Mouse (Mus musculus) midbrain, embryonic 14.5 days (tissue): ENCODE results near the gene Dmrt2. TPM values are rescaled to one million over a fixed set of nuclear protein-coding genes. Genes with fewer than 3 reads are reported as not detected.
A peak's percentile ranks its signal among the peaks of the same experiment; 100 is the strongest.

Source experiments
- ATAC-seq: fragments of 200-750 bp; cut with Nextera tagmentation; 2 replicates; pipeline ENCODE4 v1.8.0; 2017; ENCODE audit warnings: moderate number of reproducible peaks, moderate library complexity; ENCODE audit not compliant: low FRiP score, low TSS enrichment
- DNase-seq: peaks from one replicate; pipeline ENCODE4 v3.0.0-alpha.2; 2015
- H3K27ac ChIP-seq: fragments of 300-500 bp; sonication (generic); replicated peaks from 2 replicates; pipeline ENCODE4 v1.5.1; 2014; ENCODE audit warnings: mild to moderate bottlenecking, low read depth, low read length, moderate library complexity
- H3K27me3 ChIP-seq: fragments of 300-500 bp; sonication (generic); 2 replicates; pipeline ENCODE4 v1.6.1; 2014; ENCODE audit warnings: low read length, control low read depth, mixed read lengths; ENCODE audit not compliant: control insufficient read depth, insufficient read depth
- H3K36me3 ChIP-seq: fragments of 300-500 bp; sonication (generic); 2 replicates; pipeline ENCODE4 v1.6.1; 2014; ENCODE audit warnings: low read length, control low read depth; ENCODE audit not compliant: control insufficient read depth, insufficient read depth
- H3K4me1 ChIP-seq: fragments of 300-500 bp; sonication (generic); 2 replicates; pipeline ENCODE4 v1.6.1; 2014; ENCODE audit warnings: mild to moderate bottlenecking, antibody characterized with exemption, low read length, control low read depth; ENCODE audit not compliant: control insufficient read depth, insufficient read depth
- H3K4me2 ChIP-seq: fragments of 300-500 bp; sonication (generic); 2 replicates; pipeline ENCODE4 v1.6.1; 2014; ENCODE audit warnings: mild to moderate bottlenecking, low read length, moderate library complexity
- H3K4me3 ChIP-seq: fragments of 300-500 bp; sonication (generic); replicated peaks from 2 replicates; pipeline ENCODE4 v1.5.1; 2014; ENCODE audit warnings: low read depth, low read length
- H3K9ac ChIP-seq: fragments of 300-500 bp; sonication (generic); replicated peaks from 2 replicates; pipeline ENCODE4 v1.6.1; 2014; ENCODE audit warnings: mild to moderate bottlenecking, low read length, moderate library complexity
- H3K9me3 ChIP-seq: fragments of 300-500 bp; sonication (generic); 2 replicates; pipeline ENCODE4 v1.6.1; 2016; ENCODE audit warnings: low read length, control low read depth, mixed read lengths; ENCODE audit not compliant: control insufficient read depth
- WGBS: fragments of 180-500 bp; shearing (Covaris S2); extraction: QIAGEN DNeasy Blood & Tissue Kit; methylation state at CpG from one replicate; pipeline ENCODE4 v1.1.7; 2014; 5-methylcytosine and 5-hydroxymethylcytosine counted together
- polyA plus RNA-seq: library from polyadenylated mRNA; unstranded; fragments of >200 nt; fragmentation: Nextera tagmentation; extraction: Ambion mirVana; gene quantifications from 2 replicates; pipeline ENCODE4 v1.2.1, GENCODE M21; 2014

The Dmrt2 gene
- 0.09 TPM in 1 of 2 replicates, not detected in the other for polyA plus RNA-seq

- DNase-seq (peak; percentile 88), ATAC-seq (peak; percentile 95)
- Histone ChIP-seq H3K27me3 (peaks cover 99% of the 10 kb centered on the region), H3K27ac (no peak within 1 kb of the TSS), H3K4me2 (peak within 1 kb of the TSS; percentile 64), H3K9ac (no peak within 1 kb of the TSS), H3K9me3 (no peaks in the 10 kb centered on the region), H3K4me3 (peak within 1 kb of the TSS; percentile 33), H3K36me3 (no peaks in the 10 kb centered on the region), H3K4me1 (peaks cover 18% of the 10 kb centered on the region)
- WGBS, result under 1% methylated on average over 44 of the region's 44 CpGs
These were observed at the start of gene Dmrt2 for GRCm38 (mm10) chr19:25672101-25672950. Dmrt2 (plus strand) TSS chr19:25672411.

- no peak; the same call in 1 of the 2 replicates for ATAC-seq
- no peak overlapping the region for H3K4me2 ChIP-seq
- H3K4me3 ChIP-seq, result no peak overlapping the region
- H3K9ac ChIP-seq, result no peak overlapping the region
- no peaks in the 10 kb centered on the region for H3K9me3 ChIP-seq
- H3K4me1 ChIP-seq, result no peaks in the 10 kb centered on the region
- H3K27me3 ChIP-seq, result peaks cover 38% of the 10 kb centered on the region
- H3K27ac ChIP-seq, result no peak overlapping the region
- H3K36me3 ChIP-seq, result no peaks in the 10 kb centered on the region
- peak; percentile 85 for DNase-seq
- 9% methylated on average over 9 of the region's 9 CpGs for WGBS
These were observed 43.7 kb upstream of the Dmrt2 start for GRCm38 (mm10) chr19:25628490-25628889.

- H3K4me2 ChIP-seq, result peak overlapping the region; percentile 54
- no peaks in the 10 kb centered on the region for H3K27me3 ChIP-seq
- H3K9ac ChIP-seq, result no peak overlapping the region
- H3K27ac ChIP-seq, result no peak overlapping the region
- DNase-seq (no peak), ATAC-seq (no peak)
- no peaks in the 10 kb centered on the region for H3K9me3 ChIP-seq
- no peak overlapping the region; the same call in 1 of the 2 replicates for H3K4me3 ChIP-seq
- H3K36me3 ChIP-seq, result no peaks in the 10 kb centered on the region
- WGBS, result 92% methylated on average over 5 of the region's 5 CpGs
- no peaks in the 10 kb centered on the region for H3K4me1 ChIP-seq
These were observed 37.1 kb upstream of the Dmrt2 start for GRCm38 (mm10) chr19:25635119-25635518.

DNA sequence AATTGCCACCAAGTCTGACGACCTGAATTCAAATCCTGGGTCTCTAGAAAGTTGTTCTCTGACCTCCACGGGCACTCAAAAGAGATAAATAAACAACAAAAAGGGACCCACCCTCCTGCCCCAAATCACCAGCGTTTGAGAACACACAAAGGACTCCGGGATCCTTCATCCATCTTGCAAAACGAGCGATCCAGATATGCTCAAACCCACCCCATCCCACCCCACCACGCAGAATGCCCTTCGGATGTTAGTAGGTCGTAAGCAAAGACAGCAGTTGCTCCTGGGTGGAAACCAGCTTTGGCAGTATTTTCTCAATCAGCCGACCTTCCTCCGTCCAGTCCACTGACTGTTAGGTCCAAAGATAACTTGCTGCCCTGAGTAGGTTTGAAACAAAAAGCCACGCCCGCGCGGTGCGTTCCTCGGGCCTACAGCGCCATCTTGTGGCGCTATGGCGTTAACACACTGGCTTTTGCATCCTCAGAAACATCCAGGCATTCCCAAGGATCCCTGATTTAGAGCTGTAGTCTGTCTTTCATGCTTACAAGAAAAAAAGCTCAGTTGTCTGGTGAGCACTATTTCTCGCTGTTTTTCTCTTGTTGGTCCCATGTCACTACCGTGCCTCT, 36.5 kb upstream of the Dmrt2 start:
- WGBS, result 16% methylated on average over 22 of the region's 22 CpGs
- Histone ChIP-seq H3K27me3 (no peaks in the 10 kb centered on the region), H3K27ac (no peak overlapping the region), H3K4me2 (peak overlapping the region; percentile 54), H3K9me3 (no peaks in the 10 kb centered on the region), H3K4me1 (no peaks in the 10 kb centered on the region), H3K4me3 (peak overlapping the region; percentile 33), H3K9ac (peak overlapping the region; percentile 43; the same call in 1 of the 2 replicates), H3K36me3 (no peaks in the 10 kb centered on the region)
- DNase-seq, result peak; percentile 93
- peak; percentile 66; the same call in 1 of the 2 replicates for ATAC-seq

GRCm38 (mm10) chr19:25638766-25639361, 33.3 kb upstream of the Dmrt2 start:
- no peak for DNase-seq
- H3K4me1 ChIP-seq, result no peaks in the 10 kb centered on the region
- ATAC-seq, result no peak
- H3K27me3 ChIP-seq, result no peaks in the 10 kb centered on the region
- H3K4me2 ChIP-seq, result no peak overlapping the region
- H3K9ac ChIP-seq, result no peak overlapping the region
- no peak overlapping the region for H3K4me3 ChIP-seq
- no peaks in the 10 kb centered on the region for H3K36me3 ChIP-seq
- no peak overlapping the region for H3K27ac ChIP-seq
- no peaks in the 10 kb centered on the region for H3K9me3 ChIP-seq
- 76% methylated on average over 11 of the region's 11 CpGs for WGBS

- H3K36me3 ChIP-seq, result no peaks in the 10 kb centered on the region
- no peak overlapping the region for H3K4me2 ChIP-seq
- no peak overlapping the region for H3K27ac ChIP-seq
- no peak overlapping the region for H3K9ac ChIP-seq
- H3K4me1 ChIP-seq, result no peaks in the 10 kb centered on the region
- DNase-seq (no peak), ATAC-seq (no peak)
- H3K27me3 ChIP-seq, result no peaks in the 10 kb centered on the region
- no peak overlapping the region for H3K4me3 ChIP-seq
- no peaks in the 10 kb centered on the region for H3K9me3 ChIP-seq
- 92% methylated on average over 6 of the region's 6 CpGs for WGBS
These were observed 30.4 kb upstream of the Dmrt2 start for GRCm38 (mm10) chr19:25641786-25642185.

- WGBS, result 64% methylated on average over 3 of the region's 3 CpGs
- DNase-seq (no peak), ATAC-seq (no peak)
- Histone ChIP-seq H3K36me3 (no peaks in the 10 kb centered on the region), H3K27me3 (no peaks in the 10 kb centered on the region), H3K4me3 (no peak overlapping the region), H3K9ac (no peak overlapping the region), H3K9me3 (no peaks in the 10 kb centered on the region), H3K4me2 (no peak overlapping the region), H3K27ac (no peak overlapping the region), H3K4me1 (no peaks in the 10 kb centered on the region)
These were observed 25.1 kb upstream of the Dmrt2 start for GRCm38 (mm10) chr19:25647136-25647535.

- DNase-seq (no peak), ATAC-seq (no peak)
- 73% methylated on average over 4 of the region's 4 CpGs for WGBS
- Histone ChIP-seq H3K9me3 (no peaks in the 10 kb centered on the region), H3K27ac (no peak overlapping the region), H3K4me1 (no peaks in the 10 kb centered on the region), H3K36me3 (no peaks in the 10 kb centered on the region), H3K9ac (no peak overlapping the region), H3K4me3 (no peak overlapping the region), H3K4me2 (no peak overlapping the region), H3K27me3 (no peaks in the 10 kb centered on the region)
These were observed 23.5 kb upstream of the Dmrt2 start for GRCm38 (mm10) chr19:25648701-25649100.
